ENCODE assay signal across 17 mouse cellular contexts in the genomic region with DNA sequence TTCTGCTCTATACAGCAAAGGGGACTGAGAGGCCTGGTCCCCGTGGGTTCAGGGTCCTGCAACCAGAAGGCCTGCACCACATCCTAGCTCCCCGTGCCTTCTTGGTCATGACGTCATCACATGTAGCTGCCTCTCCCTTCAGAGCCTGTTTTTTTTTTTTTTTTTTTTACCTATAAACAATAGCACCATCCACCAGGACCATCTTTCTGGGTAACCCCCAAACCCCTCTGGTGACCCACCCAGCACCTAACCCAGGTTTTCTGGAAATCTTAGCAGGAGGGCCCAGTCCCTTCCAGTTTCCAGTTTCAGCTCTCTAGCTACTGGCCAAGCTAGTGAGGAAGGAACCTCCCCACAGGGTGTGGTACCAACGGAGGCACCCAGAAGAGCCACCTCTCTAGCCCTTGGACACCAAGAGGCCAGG. TPM values are rescaled to one million over a fixed set of nuclear protein-coding genes. Genes with fewer than 3 reads are reported as not detected.
DNase-seq lines count a peak whose midpoint lies in the region; ATAC-seq and TF ChIP-seq lines count a peak whose summit lies in the region.
"Had no signal": no experiment of that assay in that cellular context is flagged by ENCODE, and none has a peak within 500 bp of the region (broad histone marks: within the 10 kb centered on the region; RNA-seq: fewer than 3 reads in every experiment).

No protein-coding gene starts in this region.

- H3K9me3 ChIP-seq in hindbrain, embryonic 10.5 days = no peaks in the 10 kb centered on the region
- H3K9me3 ChIP-seq in hindbrain, postnatal 0 days (ENCODE audit: low read length) = no peaks in the 10 kb centered on the region
- H3K9me3 ChIP-seq in liver, embryonic 15.5 days (replicated peaks) = no peaks in the 10 kb centered on the region
- H3K9me3 ChIP-seq: midbrain, embryonic 15.5 days; neural tube, embryonic 13.5 days had no signal

- DNase-seq in hindbrain, embryonic 10.5 days (ENCODE audit: low spot score) = no peak
- DNase-seq in hindbrain, postnatal 0 days (ENCODE audit: low spot score) = no peak
- DNase-seq in thymus, postnatal 0 days (ENCODE audit: low spot score) = peak; percentile 46
- no peak for DNase-seq in thymus, postnatal 10 days (ENCODE audit: low spot score in 2 of 2)
- peak; percentile 51 for DNase-seq in thymus, postnatal 25 days
- no peak for DNase-seq in urinary bladder, adult 2 months (ENCODE audit: low spot score)
- no peak for DNase-seq in kidney, postnatal 14 days
- DNase-seq: cerebellum, adult 18-20 months; gastrocnemius, adult 2 months; heart, postnatal 4 days; lung, postnatal 14 days had no signal

- no peak overlapping the region for H3K4me2 ChIP-seq in hindbrain, postnatal 0 days (ENCODE audit: low read depth, low read length)
- H3K4me2 ChIP-seq in liver, embryonic 15.5 days = 0 out of 2 replicates have a peak overlapping the region, but pooled peaks have one; percentile 16
- H3K4me2 ChIP-seq: midbrain, embryonic 15.5 days; neural tube, embryonic 13.5 days had no signal

- 0 out of 2 replicates have a peak overlapping the region, but pooled peaks have one; percentile 23 for H3K27ac ChIP-seq in hindbrain, embryonic 10.5 days
- no peak overlapping the region for H3K27ac ChIP-seq in hindbrain, postnatal 0 days
- 0 out of 2 replicates have a peak overlapping the region, but pooled peaks have one; percentile 1 for H3K27ac ChIP-seq in liver, embryonic 15.5 days (replicated peaks)
- H3K27ac ChIP-seq: gastrocnemius, adult 2 months; layer of hippocampus, adult 2 months; midbrain, embryonic 15.5 days; neural tube, embryonic 13.5 days had no signal

- no peak for TF ChIP-seq CTCF in hindbrain, postnatal 0 days (IDR thresholded peaks at IDR 0.05; ENCODE audit: low read depth)

- no peak overlapping the region for H3K4me3 ChIP-seq in hindbrain, embryonic 10.5 days
- no peak overlapping the region for H3K4me3 ChIP-seq in hindbrain, postnatal 0 days (ENCODE audit: low read length)
- peak overlapping the region; percentile 2; the same call in 1 of the 2 replicates for H3K4me3 ChIP-seq in liver, embryonic 15.5 days (replicated peaks)
- H3K4me3 ChIP-seq: gastrocnemius, adult 2 months; layer of hippocampus, adult 2 months; midbrain, embryonic 15.5 days; neural tube, embryonic 13.5 days had no signal

- peaks cover 18% of the 10 kb centered on the region for H3K4me1 ChIP-seq in hindbrain, embryonic 10.5 days (replicated peaks)
- H3K4me1 ChIP-seq in hindbrain, postnatal 0 days (ENCODE audit: insufficient read depth, low read length) = no peaks in the 10 kb centered on the region
- peaks cover 33% of the 10 kb centered on the region for H3K4me1 ChIP-seq in liver, embryonic 15.5 days (replicated peaks)
- H3K4me1 ChIP-seq: midbrain, embryonic 15.5 days had no signal

- H3K27me3 ChIP-seq in hindbrain, embryonic 10.5 days (ENCODE audit: insufficient read depth, poor library complexity, severe bottlenecking) = no peaks in the 10 kb centered on the region
- H3K27me3 ChIP-seq in hindbrain, postnatal 0 days (ENCODE audit: insufficient read depth, low read length) = no peaks in the 10 kb centered on the region
- no peaks in the 10 kb centered on the region for H3K27me3 ChIP-seq in liver, embryonic 15.5 days
- H3K27me3 ChIP-seq: midbrain, embryonic 15.5 days; neural tube, embryonic 13.5 days had no signal

- 49% methylated on average over 4 of the region's 4 CpGs for WGBS in hindbrain, embryonic 10.5 days
- 45% methylated on average over 4 of the region's 4 CpGs for WGBS in hindbrain, postnatal 0 days
- 22% methylated on average over 4 of the region's 4 CpGs for WGBS in liver, embryonic 15.5 days (ENCODE audit: insufficient replicate concordance)

- no peak overlapping the region for H3K9ac ChIP-seq in hindbrain, postnatal 0 days (replicated peaks; ENCODE audit: low read length)
- H3K9ac ChIP-seq in liver, embryonic 15.5 days = no peak overlapping the region
- H3K9ac ChIP-seq: midbrain, embryonic 15.5 days; neural tube, embryonic 13.5 days had no signal

- ATAC-seq in hindbrain, postnatal 0 days = no peak
- ATAC-seq in liver, embryonic 15.5 days (ENCODE audit: insufficient read depth) = no peak
- ATAC-seq: activated CD4-positive, CD25-positive, alpha-beta regulatory T cell, adult 4 months; forebrain, embryonic 14.5 days; midbrain, embryonic 15.5 days had no signal

- no peaks in the 10 kb centered on the region for H3K36me3 ChIP-seq in hindbrain, embryonic 10.5 days
- H3K36me3 ChIP-seq in hindbrain, postnatal 0 days (ENCODE audit: insufficient read depth, low read length) = no peaks in the 10 kb centered on the region
- no peaks in the 10 kb centered on the region for H3K36me3 ChIP-seq in liver, embryonic 15.5 days (replicated peaks)
- H3K36me3 ChIP-seq: midbrain, embryonic 15.5 days; neural tube, embryonic 13.5 days had no signal

RNA-seq across cellular contexts. Expression of a gene that starts 4.4 kb away (rescaled TPM):
- 1.3 and 1.7 TPM in 2 replicates for polyA plus RNA-seq in hindbrain, embryonic 10.5 days (2016; fragmentation: Nextera tagmentation; extraction: Ambion mirVana)
- 2.8 and 4.1 TPM in 2 replicates for total RNA-seq in hindbrain, postnatal 0 days (2014; rRNA removed)
- polyA plus RNA-seq in hindbrain, postnatal 0 days (2015; fragmentation: Nextera tagmentation; extraction: Ambion mirVana) = 1.8 and 2.2 TPM in 2 replicates
- polyA plus RNA-seq in thymus, postnatal 0 days (2015; fragmentation: Nextera tagmentation; extraction: Ambion mirVana) = 205 and 252 TPM in 2 replicates
- polyA plus RNA-seq in liver, embryonic 15.5 days (2015; fragmentation: Nextera tagmentation; extraction: Ambion mirVana) = 13.2 and 15.3 TPM in 2 replicates
- polyA plus RNA-seq in urinary bladder, adult 2 months (2012; rRNA removed) = 8.2 and 10.4 TPM in 2 replicates

RNA-seq across cellular contexts. Expression of a gene that starts 27.7 kb away (rescaled TPM):
- 34.4 and 46.0 TPM in 2 replicates for polyA plus RNA-seq in hindbrain, embryonic 10.5 days (2016; fragmentation: Nextera tagmentation; extraction: Ambion mirVana)
- 5.2 and 9.2 TPM in 2 replicates for total RNA-seq in hindbrain, postnatal 0 days (2014; rRNA removed)
- polyA plus RNA-seq in hindbrain, postnatal 0 days (2015; fragmentation: Nextera tagmentation; extraction: Ambion mirVana) = 7.3 and 7.6 TPM in 2 replicates
- polyA plus RNA-seq in thymus, postnatal 0 days (2015; fragmentation: Nextera tagmentation; extraction: Ambion mirVana) = 6.1 and 7.0 TPM in 2 replicates
- 4.0 and 4.2 TPM in 2 replicates for polyA plus RNA-seq in liver, embryonic 15.5 days (2015; fragmentation: Nextera tagmentation; extraction: Ambion mirVana)
- polyA plus RNA-seq in urinary bladder, adult 2 months (2012; rRNA removed) = 42.0 and 42.1 TPM in 2 replicates
- polyA plus RNA-seq: activated CD4-positive, CD25-positive, alpha-beta regulatory T cell, adult 4 months had no signal

RNA-seq across cellular contexts. Expression of a gene that starts 55.5 kb away (rescaled TPM):
- polyA plus RNA-seq in hindbrain, embryonic 10.5 days (2016; fragmentation: Nextera tagmentation; extraction: Ambion mirVana) = 103 and 116 TPM in 2 replicates
- 53.5 and 77.9 TPM in 2 replicates for total RNA-seq in hindbrain, postnatal 0 days (2014; rRNA removed)
- polyA plus RNA-seq in hindbrain, postnatal 0 days (2015; fragmentation: Nextera tagmentation; extraction: Ambion mirVana) = 111 and 122 TPM in 2 replicates
- polyA plus RNA-seq in thymus, postnatal 0 days (2015; fragmentation: Nextera tagmentation; extraction: Ambion mirVana) = 146 and 152 TPM in 2 replicates
- 79.1 and 85.3 TPM in 2 replicates for polyA plus RNA-seq in liver, embryonic 15.5 days (2015; fragmentation: Nextera tagmentation; extraction: Ambion mirVana)
- 214 and 229 TPM in 2 replicates for polyA plus RNA-seq in urinary bladder, adult 2 months (2012; rRNA removed)

RNA-seq across cellular contexts. Expression of a gene that starts 55.7 kb away (rescaled TPM):
- polyA plus RNA-seq in hindbrain, embryonic 10.5 days (2016; fragmentation: Nextera tagmentation; extraction: Ambion mirVana) = 66.0 and 77.9 TPM in 2 replicates
- total RNA-seq in hindbrain, postnatal 0 days (2014; rRNA removed) = 34.7 and 45.6 TPM in 2 replicates
- polyA plus RNA-seq in hindbrain, postnatal 0 days (2015; fragmentation: Nextera tagmentation; extraction: Ambion mirVana) = 24.8 and 26.4 TPM in 2 replicates
- 29.4 and 34.4 TPM in 2 replicates for polyA plus RNA-seq in thymus, postnatal 0 days (2015; fragmentation: Nextera tagmentation; extraction: Ambion mirVana)
- polyA plus RNA-seq in liver, embryonic 15.5 days (2015; fragmentation: Nextera tagmentation; extraction: Ambion mirVana) = 17.5 and 20.7 TPM in 2 replicates
- polyA plus RNA-seq in urinary bladder, adult 2 months (2012; rRNA removed) = 17.0 and 22.8 TPM in 2 replicates

Comparison
In these comparisons a context has a peak if more than half of its experiments do, and no peak if none do; other contexts are left out.
1. DNase-seq: peak in thymus, postnatal 0 days (single experiment) and thymus, postnatal 25 days (single experiment); none in hindbrain, embryonic 10.5 days (single experiment), hindbrain, postnatal 0 days (single experiment), thymus, postnatal 10 days (0 of 2), urinary bladder, adult 2 months (single experiment) and kidney, postnatal 14 days (single experiment).
2. RNA of a gene that starts 4.4 kb away (polyA plus RNA-seq): 205 to 252 TPM in thymus, postnatal 0 days; 13.2 to 15.3 TPM in liver, embryonic 15.5 days, 8.2 to 10.4 TPM in urinary bladder, adult 2 months, 1.8 to 2.2 TPM in hindbrain, postnatal 0 days and 1.3 to 1.7 TPM in hindbrain, embryonic 10.5 days; every median in the first group is over 10 times any median in the second.